Mouse (Mus musculus) megakaryocyte, embryonic 14.5 days (primary cell): ENCODE data around the gene Foxl1.

Source experiments
- FLI1 ChIP-seq: IDR thresholded peaks from 2 replicates; pipeline ENCODE4 v1.6.1; 2012; ENCODE audit warnings: low read length, inconsistent platforms, mixed read lengths
- GATA1 ChIP-seq: IDR thresholded peaks from 3 replicates; pipeline ENCODE4 v1.6.1; 2012; ENCODE audit warnings: mixed read lengths, low read length, inconsistent platforms, borderline replicate concordance

GRCm38 (mm10) chr8:121148573-121149083 lies 20.9 kb downstream of the Foxl1 start:
- TF ChIP-seq GATA1, result no peak
- TF ChIP-seq FLI1, result no peak
